Mouse (Mus musculus): Measurements from ENCODE around the gene Prss38. TPM values are rescaled to one million over a fixed set of nuclear protein-coding genes. Genes with fewer than 3 reads are reported as not detected.
A peak's percentile ranks its signal among the peaks of the same experiment; 100 is the strongest.

Prss38 gene
- polyA plus RNA-seq, 1 experiment from 2014 or later, result not detected

GRCm38 (mm10) chr11:59397536-59398371 is 22.3 kb upstream of the Prss38 start:
- Histone ChIP-seq H3K4me1 (peaks cover 25% of the 10 kb centered on the region), H3K27ac (no peak overlapping the region), H3K4me3 (no peak overlapping the region), H3K9me3 (replicated peaks) (no peaks in the 10 kb centered on the region), H3K4me2 (peak overlapping the region; percentile 47), H3K9ac (peak overlapping the region; percentile 20; the same call in 1 of the 2 replicates), H3K27me3 (replicated peaks) (0 out of 2 replicates have a peak, but pooled peaks cover 5% of the 10 kb centered on the region), H3K36me3 (no peaks in the 10 kb centered on the region)
- WGBS (ENCODE audit: insufficient replicate concordance), result 11% methylated on average over 22 of the region's 22 CpGs
- peak; percentile 48; the same call in 1 of the 2 replicates for ATAC-seq

- no peak for ATAC-seq
- no peak overlapping the region for H3K4me2 ChIP-seq
- no peak overlapping the region for H3K27ac ChIP-seq
- no peak overlapping the region for H3K9ac ChIP-seq
- no peaks in the 10 kb centered on the region for H3K36me3 ChIP-seq
- no peaks in the 10 kb centered on the region for H3K9me3 ChIP-seq (replicated peaks)
- peaks cover 25% of the 10 kb centered on the region for H3K4me1 ChIP-seq
- 0 out of 2 replicates have a peak, but pooled peaks cover 5% of the 10 kb centered on the region for H3K27me3 ChIP-seq (replicated peaks)
- H3K4me3 ChIP-seq, result no peak overlapping the region
- WGBS (ENCODE audit: insufficient replicate concordance), result 56% methylated on average over 5 of the region's 5 CpGs
Observed at GRCm38 (mm10) chr11:59394451-59394850, 19.0 kb upstream of the Prss38 start.

- H3K9me3 ChIP-seq (replicated peaks), result no peaks in the 10 kb centered on the region
- WGBS (ENCODE audit: insufficient replicate concordance), result 67% methylated on average over 9 of the region's 9 CpGs
- H3K4me1 ChIP-seq, result peaks cover 21% of the 10 kb centered on the region
- no peaks in the 10 kb centered on the region for H3K36me3 ChIP-seq
- H3K27me3 ChIP-seq (replicated peaks), result 0 out of 2 replicates have a peak, but pooled peaks cover 5% of the 10 kb centered on the region
- H3K4me3 ChIP-seq, result no peak overlapping the region
- no peak overlapping the region for H3K4me2 ChIP-seq
- H3K27ac ChIP-seq, result no peak overlapping the region; the same call in 1 of the 2 replicates
- H3K9ac ChIP-seq, result no peak overlapping the region
- no peak for ATAC-seq
Observed at GRCm38 (mm10) chr11:59393591-59393990, 18.1 kb upstream of the Prss38 start.

GRCm38 (mm10) chr11:59392300-59392699 is 16.8 kb upstream of the Prss38 start:
- Histone ChIP-seq H3K4me2 (no peak overlapping the region), H3K9me3 (replicated peaks) (no peaks in the 10 kb centered on the region), H3K4me3 (no peak overlapping the region), H3K9ac (no peak overlapping the region), H3K27me3 (replicated peaks) (0 out of 2 replicates have a peak, but pooled peaks cover 5% of the 10 kb centered on the region), H3K4me1 (peaks cover 8% of the 10 kb centered on the region), H3K27ac (no peak overlapping the region), H3K36me3 (no peaks in the 10 kb centered on the region)
- no peak for ATAC-seq
- 42% methylated on average over 6 of the region's 6 CpGs for WGBS (ENCODE audit: insufficient replicate concordance)

- Histone ChIP-seq H3K4me2 (no peak overlapping the region), H3K27me3 (replicated peaks) (no peaks in the 10 kb centered on the region), H3K9ac (no peak overlapping the region), H3K9me3 (replicated peaks) (no peaks in the 10 kb centered on the region), H3K36me3 (no peaks in the 10 kb centered on the region), H3K4me3 (no peak overlapping the region), H3K27ac (no peak overlapping the region), H3K4me1 (no peaks in the 10 kb centered on the region)
- WGBS (ENCODE audit: insufficient replicate concordance), result 80% methylated on average over 9 of the region's 9 CpGs
- no peak for ATAC-seq
Observed at GRCm38 (mm10) chr11:59390470-59390869, 15.0 kb upstream of the Prss38 start.

- peaks cover 4% of the 10 kb centered on the region; the same call in 1 of the 2 replicates for H3K4me1 ChIP-seq
Observed at GRCm38 (mm10) chr11:59389617-59390016, 14.2 kb upstream of the Prss38 start.

GRCm38 (mm10) chr11:59388806-59389205 is 13.3 kb upstream of the Prss38 start:
- Histone ChIP-seq H3K27me3 (replicated peaks) (peaks cover 10% of the 10 kb centered on the region), H3K27ac (no peak overlapping the region), H3K9me3 (replicated peaks) (no peaks in the 10 kb centered on the region), H3K9ac (no peak overlapping the region), H3K4me2 (no peak overlapping the region), H3K4me1 (peaks cover 7% of the 10 kb centered on the region; the same call in 1 of the 2 replicates), H3K4me3 (no peak overlapping the region), H3K36me3 (no peaks in the 10 kb centered on the region)
- 30% methylated on average over 4 of the region's 4 CpGs for WGBS (ENCODE audit: insufficient replicate concordance)
- ATAC-seq, result no peak

More at GRCm38 (mm10) chr11:59389617-59390016, 14.2 kb upstream of the Prss38 start:
- no peaks in the 10 kb centered on the region for H3K36me3 ChIP-seq
- H3K4me2 ChIP-seq, result no peak overlapping the region
- no peak for ATAC-seq
- WGBS (ENCODE audit: insufficient replicate concordance), result 52% methylated on average over 4 of the region's 4 CpGs
- H3K4me3 ChIP-seq, result no peak overlapping the region
- no peak overlapping the region for H3K27ac ChIP-seq
- H3K9me3 ChIP-seq (replicated peaks), result no peaks in the 10 kb centered on the region
- no peak overlapping the region for H3K9ac ChIP-seq
- peaks cover 5% of the 10 kb centered on the region; the same call in 1 of the 2 replicates for H3K27me3 ChIP-seq (replicated peaks)

GRCm38 (mm10) chr11:59387471-59387870 is 12.0 kb upstream of the Prss38 start:
- 63% methylated on average over 4 of the region's 4 CpGs for WGBS (ENCODE audit: insufficient replicate concordance)
- Histone ChIP-seq H3K4me1 (peaks cover 7% of the 10 kb centered on the region; the same call in 1 of the 2 replicates), H3K4me2 (no peak overlapping the region), H3K27me3 (replicated peaks) (peaks cover 10% of the 10 kb centered on the region), H3K4me3 (no peak overlapping the region), H3K36me3 (no peaks in the 10 kb centered on the region), H3K27ac (no peak overlapping the region), H3K9ac (no peak overlapping the region), H3K9me3 (replicated peaks) (no peaks in the 10 kb centered on the region)
- ATAC-seq, result no peak

GRCm38 (mm10) chr11:59385123-59385522 is 9.7 kb upstream of the Prss38 start:
- WGBS (ENCODE audit: insufficient replicate concordance), result 29% methylated on average over 8 of the region's 8 CpGs
- Histone ChIP-seq H3K27me3 (replicated peaks) (peaks cover 10% of the 10 kb centered on the region), H3K4me3 (no peak overlapping the region), H3K4me2 (no peak overlapping the region), H3K4me1 (peaks cover 7% of the 10 kb centered on the region; the same call in 1 of the 2 replicates), H3K27ac (no peak overlapping the region), H3K9me3 (replicated peaks) (no peaks in the 10 kb centered on the region), H3K36me3 (no peaks in the 10 kb centered on the region), H3K9ac (no peak overlapping the region)
- ATAC-seq, result no peak

GRCm38 (mm10) chr11:59384441-59384959 is 9.0 kb upstream of the Prss38 start:
- H3K36me3 ChIP-seq, result no peaks in the 10 kb centered on the region
- ATAC-seq, result no peak
- H3K9ac ChIP-seq, result no peak overlapping the region
- peaks cover 7% of the 10 kb centered on the region; the same call in 1 of the 2 replicates for H3K4me1 ChIP-seq
- H3K27me3 ChIP-seq (replicated peaks), result peaks cover 10% of the 10 kb centered on the region
- H3K9me3 ChIP-seq (replicated peaks), result no peaks in the 10 kb centered on the region
- H3K4me3 ChIP-seq, result no peak overlapping the region
- no peak overlapping the region for H3K4me2 ChIP-seq
- WGBS (ENCODE audit: insufficient replicate concordance), result 27% methylated on average over 7 of the region's 7 CpGs
- H3K27ac ChIP-seq, result no peak overlapping the region

GRCm38 (mm10) chr11:59379547-59379946 is 4.1 kb upstream of the Prss38 start:
- ATAC-seq, result no peak
- peaks cover 3% of the 10 kb centered on the region; the same call in 1 of the 2 replicates for H3K4me1 ChIP-seq
- H3K4me3 ChIP-seq, result no peak overlapping the region

GRCm38 (mm10) chr11:59377999-59378398 is 2.5 kb upstream of the Prss38 start:
- no peak overlapping the region for H3K27ac ChIP-seq
- no peak overlapping the region for H3K9ac ChIP-seq
- H3K36me3 ChIP-seq, result no peaks in the 10 kb centered on the region
- no peak overlapping the region for H3K4me2 ChIP-seq
- WGBS (ENCODE audit: insufficient replicate concordance), result 67% methylated on average over 3 of the region's 3 CpGs
- H3K4me3 ChIP-seq, result no peak overlapping the region
- no peak for ATAC-seq
- peaks cover 7% of the 10 kb centered on the region; the same call in 1 of the 2 replicates for H3K27me3 ChIP-seq (replicated peaks)
- H3K4me1 ChIP-seq, result no peaks in the 10 kb centered on the region
- H3K9me3 ChIP-seq (replicated peaks), result no peaks in the 10 kb centered on the region

More at GRCm38 (mm10) chr11:59379547-59379946, 4.1 kb upstream of the Prss38 start:
- no peaks in the 10 kb centered on the region for H3K36me3 ChIP-seq
- H3K27ac ChIP-seq, result no peak overlapping the region
- no peaks in the 10 kb centered on the region for H3K9me3 ChIP-seq (replicated peaks)
- no peak overlapping the region for H3K9ac ChIP-seq
- peaks cover 7% of the 10 kb centered on the region for H3K27me3 ChIP-seq (replicated peaks)
- no peak overlapping the region for H3K4me2 ChIP-seq

Data from liver, embryonic 12.5 days (tissue).